ENCODE assay signal across 15 mouse cellular contexts in genomic region chr2:35881896-35882295, GRCm38 (mm10).
DNase-seq lines count a peak whose midpoint lies in the region; ATAC-seq and TF ChIP-seq lines count a peak whose summit lies in the region.
"Had no signal": no experiment of that assay in that cellular context is flagged by ENCODE, and none has a peak within 500 bp of the region (broad histone marks: within the 10 kb centered on the region; RNA-seq: fewer than 3 reads in every experiment).

No protein-coding gene starts in this region.

- H3K4me3 ChIP-seq in lung, embryonic 14.5 days (ENCODE audit: low read depth, low read length): no peak overlapping the region
- no peak overlapping the region for H3K4me3 ChIP-seq in stomach, postnatal 0 days (ENCODE audit: low read depth, low read length)
- H3K4me3 ChIP-seq: forebrain, embryonic 15.5 days; midbrain, embryonic 12.5 days had no signal

- no peak for ATAC-seq in lung, embryonic 14.5 days (ENCODE audit: insufficient read depth)
- peak; percentile 65 for ATAC-seq in granulocyte monocyte progenitor cell, adult 5-6 weeks (replicated peaks; ENCODE audit: poor library complexity, severe bottlenecking)
- ATAC-seq in stomach, postnatal 0 days (ENCODE audit: low FRiP score, low TSS enrichment): no peak
- ATAC-seq: forebrain, embryonic 15.5 days; inflammation-experienced regulatory T-cells, adult 6 months; Patski had no signal

- H3K4me1 ChIP-seq in lung, embryonic 14.5 days (ENCODE audit: insufficient read depth): no peaks in the 10 kb centered on the region; the same call in 1 of the 2 replicates
- 0 out of 2 replicates have a peak, but pooled peaks cover 2% of the 10 kb centered on the region for H3K4me1 ChIP-seq in stomach, postnatal 0 days (replicated peaks; ENCODE audit: control insufficient read depth, insufficient read depth)

- TF ChIP-seq CTCF in lung, embryonic 14.5 days (IDR thresholded peaks at IDR 0.05; ENCODE audit: low read depth): no peak
- TF ChIP-seq CTCF in stomach, postnatal 0 days (IDR thresholded peaks at IDR 0.05; ENCODE audit: low read depth): no peak

- no peaks in the 10 kb centered on the region for H3K9me3 ChIP-seq in lung, embryonic 14.5 days (ENCODE audit: low read depth, low read length)
- H3K9me3 ChIP-seq in stomach, postnatal 0 days (ENCODE audit: control insufficient read depth, low read length): no peaks in the 10 kb centered on the region
- H3K9me3 ChIP-seq: forebrain, embryonic 15.5 days; midbrain, embryonic 12.5 days had no signal

- H3K9ac ChIP-seq in lung, embryonic 14.5 days: no peak overlapping the region
- H3K9ac ChIP-seq in stomach, postnatal 0 days (ENCODE audit: low read length): no peak overlapping the region
- H3K9ac ChIP-seq: forebrain, embryonic 15.5 days; midbrain, embryonic 12.5 days had no signal

- TF ChIP-seq EP300 in stomach, postnatal 0 days (optimal IDR thresholded peaks at IDR 0.05): no peak

- WGBS in lung, embryonic 14.5 days: 65% methylated on average over 9 of the region's 9 CpGs
- WGBS in stomach, postnatal 0 days: 74% methylated on average over 9 of the region's 9 CpGs

- no peaks in the 10 kb centered on the region for H3K27me3 ChIP-seq in lung, embryonic 14.5 days (ENCODE audit: insufficient read depth, low read length)
- no peaks in the 10 kb centered on the region for H3K27me3 ChIP-seq in stomach, postnatal 0 days (ENCODE audit: control insufficient read depth, insufficient read depth, low read length)
- H3K27me3 ChIP-seq: forebrain, embryonic 15.5 days; Patski had no signal

- DNase-seq in lung, embryonic 14.5 days: peak; percentile 9
- DNase-seq in lung, postnatal 36 days: no peak
- DNase-seq in R1 (ENCODE audit: low read depth, low spot score): peak; percentile 3
- no peak for DNase-seq in stomach, postnatal 0 days (ENCODE audit: low spot score)
- no peak for DNase-seq in left cerebral cortex, adult 8-10 months (ENCODE audit: low spot score in 2 of 2)
- DNase-seq in kidney, postnatal 4 days: no peak
- DNase-seq: cerebellum, adult 11-12 months; gastrocnemius, postnatal 25 days; kidney, postnatal 36 days; lung, postnatal 10 days had no signal

- H3K4me2 ChIP-seq in lung, embryonic 14.5 days: no peak overlapping the region
- no peak overlapping the region for H3K4me2 ChIP-seq in stomach, postnatal 0 days (replicated peaks; ENCODE audit: low read depth)
- H3K4me2 ChIP-seq: forebrain, embryonic 15.5 days; midbrain, embryonic 12.5 days had no signal

- H3K36me3 ChIP-seq in lung, embryonic 14.5 days (ENCODE audit: insufficient read depth): no peaks in the 10 kb centered on the region
- H3K36me3 ChIP-seq in stomach, postnatal 0 days (ENCODE audit: control insufficient read depth, insufficient read depth, low read length): no peaks in the 10 kb centered on the region
- H3K36me3 ChIP-seq: forebrain, embryonic 15.5 days; midbrain, embryonic 12.5 days had no signal

- H3K27ac ChIP-seq in lung, embryonic 14.5 days (ENCODE audit: low read depth): no peak overlapping the region
- peak overlapping the region; percentile 65 for H3K27ac ChIP-seq in stomach, postnatal 0 days (replicated peaks)
- H3K27ac ChIP-seq: forebrain, embryonic 15.5 days; midbrain, embryonic 12.5 days had no signal

Comparison
In these comparisons a context has a peak if more than half of its experiments do, and no peak if none do; other contexts are left out.
1. DNase-seq: peak in lung, embryonic 14.5 days (single experiment) and R1 (single experiment); none in lung, postnatal 36 days (single experiment), stomach, postnatal 0 days (single experiment), left cerebral cortex, adult 8-10 months (0 of 2) and kidney, postnatal 4 days (0 of 2).